Mouse (Mus musculus): ENCODE results near the gene 4930407I10Rik. TPM values are rescaled to one million over a fixed set of nuclear protein-coding genes. Genes with fewer than 3 reads are reported as not detected.

4930407I10Rik gene
- polyA plus RNA-seq, 1 experiment from 2014 or later: 0.04 TPM

Other genes with a start within 250 kb of the 4930407I10Rik start
- 11.7 and 14.4 TPM in 2 replicates for gene Tob2, start 200.4 kb upstream of the 4930407I10Rik start, polyA plus RNA-seq (2014; fragmentation: Nextera tagmentation; extraction: Ambion mirVana)
- 139 and 149 TPM in 2 replicates for gene Phf5a, start 187.2 kb upstream of the 4930407I10Rik start, polyA plus RNA-seq (2014; fragmentation: Nextera tagmentation; extraction: Ambion mirVana)
- 211 and 221 TPM in 2 replicates for gene Aco2, start 186.8 kb upstream of the 4930407I10Rik start, polyA plus RNA-seq (2014; fragmentation: Nextera tagmentation; extraction: Ambion mirVana)
- 67.7 and 74.2 TPM in 2 replicates for gene Polr3h, start 132.9 kb upstream of the 4930407I10Rik start, polyA plus RNA-seq (2014; fragmentation: Nextera tagmentation; extraction: Ambion mirVana)
- gene Csdc2, start 122.4 kb upstream of the 4930407I10Rik start, polyA plus RNA-seq (2014; fragmentation: Nextera tagmentation; extraction: Ambion mirVana): 167 and 188 TPM in 2 replicates
- gene Pmm1, start 98.2 kb upstream of the 4930407I10Rik start, polyA plus RNA-seq (2014; fragmentation: Nextera tagmentation; extraction: Ambion mirVana): 67.1 and 94.5 TPM in 2 replicates
- gene 1700029P11Rik, start 78.6 kb upstream of the 4930407I10Rik start, polyA plus RNA-seq (2014; fragmentation: Nextera tagmentation; extraction: Ambion mirVana): not detected in 2 replicates
- 28.3 and 36.9 TPM in 2 replicates for gene Xrcc6, start 71.3 kb upstream of the 4930407I10Rik start, polyA plus RNA-seq (2014; fragmentation: Nextera tagmentation; extraction: Ambion mirVana)
- 39.7 and 51.0 TPM in 2 replicates for gene Desi1, start 25.3 kb upstream of the 4930407I10Rik start, polyA plus RNA-seq (2014; fragmentation: Nextera tagmentation; extraction: Ambion mirVana)
- 243 and 254 TPM in 2 replicates for gene Snu13, start 11.6 kb upstream of the 4930407I10Rik start, polyA plus RNA-seq (2014; fragmentation: Nextera tagmentation; extraction: Ambion mirVana)
- 0.07 TPM in 1 of 2 replicates, not detected in the other for gene Mei1, start 10.8 kb downstream of the 4930407I10Rik start, polyA plus RNA-seq (2014; fragmentation: Nextera tagmentation; extraction: Ambion mirVana)
- 10.0 and 11.0 TPM in 2 replicates for gene Ccdc134, start 68.8 kb downstream of the 4930407I10Rik start, polyA plus RNA-seq (2014; fragmentation: Nextera tagmentation; extraction: Ambion mirVana)
- gene Srebf2, start 88.0 kb downstream of the 4930407I10Rik start, polyA plus RNA-seq (2014; fragmentation: Nextera tagmentation; extraction: Ambion mirVana): 132 and 158 TPM in 2 replicates
- 0.70 and 1.5 TPM in 2 replicates for gene Shisa8, start 153.7 kb downstream of the 4930407I10Rik start, polyA plus RNA-seq (2014; fragmentation: Nextera tagmentation; extraction: Ambion mirVana)
- gene Tnfrsf13c, start 165.2 kb downstream of the 4930407I10Rik start, polyA plus RNA-seq (2014; fragmentation: Nextera tagmentation; extraction: Ambion mirVana): 0.19 TPM in 1 of 2 replicates, not detected in the other
- 13.9 and 23.2 TPM in 2 replicates for gene Cenpm, start 185.6 kb downstream of the 4930407I10Rik start, polyA plus RNA-seq (2014; fragmentation: Nextera tagmentation; extraction: Ambion mirVana)
- gene 1500009C09Rik, start 193.2 kb downstream of the 4930407I10Rik start, polyA plus RNA-seq (2014; fragmentation: Nextera tagmentation; extraction: Ambion mirVana): 12.2 and 47.6 TPM in 2 replicates
- gene Sept3, start 215.7 kb downstream of the 4930407I10Rik start, polyA plus RNA-seq (2014; fragmentation: Nextera tagmentation; extraction: Ambion mirVana): 361 and 403 TPM in 2 replicates
- not detected in 2 replicates for gene Wbp2nl, start 239.8 kb downstream of the 4930407I10Rik start, polyA plus RNA-seq (2014; fragmentation: Nextera tagmentation; extraction: Ambion mirVana)